Mouse (Mus musculus) lung, embryonic 14.5 days (tissue): Measurements from ENCODE around the gene Fbn1. TPM values are rescaled to one million over a fixed set of nuclear protein-coding genes. Genes with fewer than 3 reads are reported as not detected.
A peak's percentile ranks its signal among the peaks of the same experiment; 100 is the strongest.

Experiments
- ATAC-seq: fragments of 200-750 bp; cut with Nextera tagmentation; 2 replicates; pipeline ENCODE4 v1.8.0; 2017; ENCODE audit warnings: mild to moderate bottlenecking, moderate TSS enrichment, moderate library complexity; ENCODE audit not compliant: insufficient read depth
- DNase-seq: peaks from one replicate; pipeline ENCODE4 v3.0.0-alpha.2; 2015
- H3K27ac ChIP-seq: fragments of 300-500 bp; sonication (generic); 2 replicates; pipeline ENCODE4 v1.5.1; 2014; ENCODE audit warnings: low read depth, mild to moderate bottlenecking, moderate library complexity
- H3K27me3 ChIP-seq: fragments of 300-500 bp; sonication (generic); 2 replicates; pipeline ENCODE4 v1.6.1; 2014; ENCODE audit warnings: low read length, control low read depth; ENCODE audit not compliant: insufficient read depth
- H3K36me3 ChIP-seq: fragments of 300-500 bp; sonication (generic); 2 replicates; pipeline ENCODE4 v1.6.1; 2014; ENCODE audit warnings: control low read depth; ENCODE audit not compliant: insufficient read depth
- H3K4me1 ChIP-seq: fragments of 300-500 bp; sonication (generic); 2 replicates; pipeline ENCODE4 v1.6.1; 2014; ENCODE audit warnings: antibody characterized with exemption, control low read depth; ENCODE audit not compliant: insufficient read depth
- H3K4me2 ChIP-seq: fragments of 300-500 bp; sonication (generic); 2 replicates; pipeline ENCODE4 v1.6.1; 2014; ENCODE audit warnings: mild to moderate bottlenecking
- H3K4me3 ChIP-seq: fragments of 300-500 bp; sonication (generic); 2 replicates; pipeline ENCODE4 v1.5.1; 2014; ENCODE audit warnings: low read depth, low read length
- H3K9ac ChIP-seq: fragments of 300-500 bp; sonication (generic); 2 replicates; pipeline ENCODE4 v1.6.1; 2014
- H3K9me3 ChIP-seq: fragments of 300-500 bp; sonication (generic); 2 replicates; pipeline ENCODE4 v1.6.1; 2016; ENCODE audit warnings: low read depth, low read length, control low read depth
- CTCF ChIP-seq: IDR thresholded peaks from 2 replicates; pipeline ENCODE4 v1.5.1; 2016; ENCODE audit warnings: antibody characterized with exemption, low read depth
- WGBS: fragments of 180-500 bp; shearing (Covaris S2); extraction: QIAGEN DNeasy Blood & Tissue Kit; methylation state at CpG from one replicate; pipeline ENCODE4 v1.1.7; 2014; 5-methylcytosine and 5-hydroxymethylcytosine counted together
- polyA plus RNA-seq: library from polyadenylated mRNA; unstranded; fragments of >200 nt; fragmentation: Nextera tagmentation; extraction: Ambion mirVana; gene quantifications from 2 replicates; pipeline ENCODE4 v1.2.1, GENCODE M21; 2014

Gene Fbn1
- polyA plus RNA-seq, 1 experiment from 2014 or later, result 53.1 TPM

- no peak overlapping the region for H3K4me3 ChIP-seq
- no peaks in the 10 kb centered on the region for H3K27me3 ChIP-seq
- no peaks in the 10 kb centered on the region for H3K4me1 ChIP-seq
- no peak for TF ChIP-seq CTCF
- no peak for ATAC-seq
- no peak overlapping the region for H3K4me2 ChIP-seq
- no peak overlapping the region for H3K27ac ChIP-seq
- H3K9ac ChIP-seq, result no peak overlapping the region
- H3K36me3 ChIP-seq, result no peaks in the 10 kb centered on the region
- no peaks in the 10 kb centered on the region for H3K9me3 ChIP-seq
- WGBS, result 83% methylated on average over 3 of the region's 3 CpGs
- DNase-seq, result no peak
Measured at GRCm38 (mm10) chr2:125539640-125540039, 31.8 kb upstream of the Fbn1 start.

GRCm38 (mm10) chr2:125530665-125531064 is 22.9 kb upstream of the Fbn1 start:
- H3K36me3 ChIP-seq, result no peaks in the 10 kb centered on the region
- H3K27me3 ChIP-seq, result no peaks in the 10 kb centered on the region
- H3K9me3 ChIP-seq, result no peaks in the 10 kb centered on the region
- no peak overlapping the region for H3K27ac ChIP-seq
- WGBS, result 61% methylated on average over 6 of the region's 6 CpGs
- DNase-seq (peak; percentile 35), ATAC-seq (peak; percentile 47; the same call in 1 of the 2 replicates)
- no peaks in the 10 kb centered on the region for H3K4me1 ChIP-seq
- no peak overlapping the region for H3K4me2 ChIP-seq
- no peak overlapping the region for H3K9ac ChIP-seq
- no peak for TF ChIP-seq CTCF
- H3K4me3 ChIP-seq, result no peak overlapping the region

- no peaks in the 10 kb centered on the region for H3K4me1 ChIP-seq
- H3K36me3 ChIP-seq, result no peaks in the 10 kb centered on the region
- no peak for DNase-seq
- no peak overlapping the region for H3K4me2 ChIP-seq
- H3K9me3 ChIP-seq, result no peaks in the 10 kb centered on the region
- WGBS, result 79% methylated on average over 5 of the region's 5 CpGs
- TF ChIP-seq CTCF, result no peak
- H3K27me3 ChIP-seq, result no peaks in the 10 kb centered on the region
- no peak overlapping the region for H3K9ac ChIP-seq
- no peak overlapping the region for H3K27ac ChIP-seq
- no peak for ATAC-seq
- no peak overlapping the region for H3K4me3 ChIP-seq
Measured at GRCm38 (mm10) chr2:125526566-125526965, 18.8 kb upstream of the Fbn1 start.

GRCm38 (mm10) chr2:125525484-125525883 is 17.7 kb upstream of the Fbn1 start:
- 63% methylated on average over 2 of the region's 2 CpGs for WGBS
- Histone ChIP-seq H3K4me3 (no peak overlapping the region), H3K4me2 (no peak overlapping the region), H3K36me3 (no peaks in the 10 kb centered on the region), H3K9me3 (no peaks in the 10 kb centered on the region), H3K9ac (no peak overlapping the region), H3K4me1 (no peaks in the 10 kb centered on the region), H3K27me3 (no peaks in the 10 kb centered on the region), H3K27ac (no peak overlapping the region)
- DNase-seq (no peak), ATAC-seq (no peak)
- TF ChIP-seq CTCF, result no peak

GRCm38 (mm10) chr2:125516594-125516993 is 8.8 kb upstream of the Fbn1 start:
- H3K9me3 ChIP-seq, result no peaks in the 10 kb centered on the region
- H3K27me3 ChIP-seq, result no peaks in the 10 kb centered on the region
- no peaks in the 10 kb centered on the region for H3K36me3 ChIP-seq
- H3K4me1 ChIP-seq, result no peaks in the 10 kb centered on the region
- no peak overlapping the region for H3K4me3 ChIP-seq
- WGBS, result 4% methylated on average over 4 of the region's 4 CpGs
- no peak for TF ChIP-seq CTCF
- no peak overlapping the region for H3K9ac ChIP-seq
- H3K27ac ChIP-seq, result peak overlapping the region; percentile 67
- no peak overlapping the region for H3K4me2 ChIP-seq
- DNase-seq (peak; percentile 93), ATAC-seq (peak; percentile 98)

- Histone ChIP-seq H3K4me2 (no peak overlapping the region), H3K9ac (no peak overlapping the region), H3K4me1 (no peaks in the 10 kb centered on the region), H3K9me3 (no peaks in the 10 kb centered on the region), H3K4me3 (no peak overlapping the region), H3K27me3 (no peaks in the 10 kb centered on the region), H3K27ac (peak overlapping the region; percentile 67), H3K36me3 (no peaks in the 10 kb centered on the region)
- no peak for ATAC-seq
- 50% methylated on average over 12 of the region's 12 CpGs for WGBS
- no peak for DNase-seq
- TF ChIP-seq CTCF, result no peak
Measured at GRCm38 (mm10) chr2:125515291-125516057, 7.7 kb upstream of the Fbn1 start.

- no peak overlapping the region for H3K27ac ChIP-seq
Measured at GRCm38 (mm10) chr2:125514391-125514790, 6.6 kb upstream of the Fbn1 start.

More at GRCm38 (mm10) chr2:125514391-125514790, 6.6 kb upstream of the Fbn1 start:
- no peak for ATAC-seq
- Histone ChIP-seq H3K4me1 (no peaks in the 10 kb centered on the region), H3K9me3 (no peaks in the 10 kb centered on the region), H3K9ac (no peak overlapping the region), H3K4me2 (no peak overlapping the region), H3K27me3 (no peaks in the 10 kb centered on the region), H3K36me3 (no peaks in the 10 kb centered on the region), H3K4me3 (no peak overlapping the region)
- WGBS, result 49% methylated on average over 3 of the region's 3 CpGs
- no peak for DNase-seq
- TF ChIP-seq CTCF, result no peak
